Mouse (Mus musculus): ENCODE measurements around the gene H1foo. TPM values are rescaled to one million over a fixed set of nuclear protein-coding genes. Genes with fewer than 3 reads are reported as not detected.

Gene H1foo
- polyA plus RNA-seq, 1 experiment: not detected

GRCm38 (mm10) chr6:115992981-115993380 lies 48.2 kb downstream of the H1foo start:
- peaks cover 32% of the 10 kb centered on the region for H3K4me1 ChIP-seq (ENCODE audit: control insufficient read depth, insufficient read depth, insufficient read length)
- H3K27me3 ChIP-seq (ENCODE audit: control insufficient read depth, insufficient read depth, low read length): peaks cover 11% of the 10 kb centered on the region
- DNase-seq (ENCODE audit: low read depth in 1 of 2, low spot score in 2 of 2): no peak
- H3K27ac ChIP-seq (ENCODE audit: insufficient read depth, low read length): no peak overlapping the region
- peak overlapping the region; percentile 64 for H3K4me3 ChIP-seq (ENCODE audit: extremely low read depth, insufficient read depth, insufficient read length)
- 73% methylated on average over 6 of the region's 6 CpGs for whole genome bisulfite sequencing
- TF ChIP-seq CTCF (IDR thresholded peaks at IDR 0.05; ENCODE audit: extremely low read depth, insufficient read depth, insufficient read length, insufficient replicate concordance): no peak
- TF ChIP-seq POLR2A (IDR thresholded peaks at IDR 0.05; ENCODE audit: low read depth, low read length): no peak
- H3K36me3 ChIP-seq (ENCODE audit: control insufficient read depth, insufficient read depth, low read length): no peaks in the 10 kb centered on the region

GRCm38 (mm10) chr6:115993463-115994145 lies 48.9 kb downstream of the H1foo start:
- no peak for DNase-seq (ENCODE audit: low read depth in 1 of 2, low spot score in 2 of 2)
- peaks cover 32% of the 10 kb centered on the region for H3K4me1 ChIP-seq (ENCODE audit: control insufficient read depth, insufficient read depth, insufficient read length)
- H3K27ac ChIP-seq (ENCODE audit: insufficient read depth, low read length): peak overlapping the region; percentile 67
- WGBS: 2% methylated on average over 84 of the region's 86 CpGs
- peak overlapping the region; percentile 64; the same call in 1 of the 2 replicates for H3K4me3 ChIP-seq (ENCODE audit: extremely low read depth, insufficient read depth, insufficient read length)
- H3K27me3 ChIP-seq (ENCODE audit: control insufficient read depth, insufficient read depth, low read length): peaks cover 11% of the 10 kb centered on the region
- no peaks in the 10 kb centered on the region for H3K36me3 ChIP-seq (ENCODE audit: control insufficient read depth, insufficient read depth, low read length)
- TF ChIP-seq CTCF (IDR thresholded peaks at IDR 0.05; ENCODE audit: extremely low read depth, insufficient read depth, insufficient read length, insufficient replicate concordance) (no peak), POLR2A (IDR thresholded peaks at IDR 0.05; ENCODE audit: low read depth, low read length) (no peak)

GRCm38 (mm10) chr6:115994146-115994876 lies 49.6 kb downstream of the H1foo start:
- no peak for TF ChIP-seq CTCF (IDR thresholded peaks at IDR 0.05; ENCODE audit: extremely low read depth, insufficient read depth, insufficient read length, insufficient replicate concordance)
- no peak for TF ChIP-seq POLR2A (IDR thresholded peaks at IDR 0.05; ENCODE audit: low read depth, low read length)
- H3K4me3 ChIP-seq (ENCODE audit: extremely low read depth, insufficient read depth, insufficient read length): peak overlapping the region; percentile 64
- H3K27ac ChIP-seq (ENCODE audit: insufficient read depth, low read length): peak overlapping the region; percentile 67
- no peaks in the 10 kb centered on the region for H3K36me3 ChIP-seq (ENCODE audit: control insufficient read depth, insufficient read depth, low read length)
- H3K27me3 ChIP-seq (ENCODE audit: control insufficient read depth, insufficient read depth, low read length): peaks cover 11% of the 10 kb centered on the region
- DNase-seq (ENCODE audit: low read depth in 1 of 2, low spot score in 2 of 2): peak in 1 of 2 experiments; percentile 37
- peaks cover 29% of the 10 kb centered on the region for H3K4me1 ChIP-seq (ENCODE audit: control insufficient read depth, insufficient read depth, insufficient read length)
- WGBS: 3% methylated on average over 93 of the region's 93 CpGs

GRCm38 (mm10) chr6:115994877-115995520 lies 50.3 kb downstream of the H1foo start, which contains the start of gene Plxnd1:
Gene Plxnd1 (minus strand): TSS chr6:115995005.
- H3K4me1 ChIP-seq (ENCODE audit: control insufficient read depth, insufficient read depth, insufficient read length): peaks cover 23% of the 10 kb centered on the region
- DNase-seq (ENCODE audit: low read depth in 1 of 2, low spot score in 2 of 2): peak; percentile 52 to 92
- peaks cover 11% of the 10 kb centered on the region for H3K27me3 ChIP-seq (ENCODE audit: control insufficient read depth, insufficient read depth, low read length)

GRCm38 (mm10) chr6:115995531-115995941 lies 50.8 kb downstream of the H1foo start:
- Histone ChIP-seq H3K27me3 (ENCODE audit: control insufficient read depth, insufficient read depth, low read length) (peaks cover 11% of the 10 kb centered on the region), H3K36me3 (ENCODE audit: control insufficient read depth, insufficient read depth, low read length) (no peaks in the 10 kb centered on the region), H3K4me1 (ENCODE audit: control insufficient read depth, insufficient read depth, insufficient read length) (peaks cover 23% of the 10 kb centered on the region), H3K4me3 (ENCODE audit: extremely low read depth, insufficient read depth, insufficient read length) (no peak overlapping the region), H3K27ac (ENCODE audit: insufficient read depth, low read length) (peak overlapping the region; percentile 54)
- no peak for DNase-seq (ENCODE audit: low read depth in 1 of 2, low spot score in 2 of 2)
- TF ChIP-seq POLR2A (IDR thresholded peaks at IDR 0.05; ENCODE audit: low read depth, low read length) (no peak), CTCF (IDR thresholded peaks at IDR 0.05; ENCODE audit: extremely low read depth, insufficient read depth, insufficient read length, insufficient replicate concordance) (no peak)
- WGBS: 57% methylated on average over 4 of the region's 4 CpGs

More at GRCm38 (mm10) chr6:115994877-115995520, 50.3 kb downstream of the H1foo start, which contains the start of gene Plxnd1:
- Histone ChIP-seq H3K36me3 (ENCODE audit: control insufficient read depth, insufficient read depth, low read length) (no peaks in the 10 kb centered on the region), H3K27ac (ENCODE audit: insufficient read depth, low read length) (peak within 1 kb of the TSS; percentile 67), H3K4me3 (ENCODE audit: extremely low read depth, insufficient read depth, insufficient read length) (peak within 1 kb of the TSS; percentile 72)
- 2% methylated on average over 37 of the region's 51 CpGs for WGBS
- TF ChIP-seq POLR2A (IDR thresholded peaks at IDR 0.05; ENCODE audit: low read depth, low read length): no peak
- no peak for TF ChIP-seq CTCF (IDR thresholded peaks at IDR 0.05; ENCODE audit: extremely low read depth, insufficient read depth, insufficient read length, insufficient replicate concordance)

GRCm38 (mm10) chr6:115996171-115996851 lies 51.6 kb downstream of the H1foo start:
- Histone ChIP-seq H3K27ac (ENCODE audit: insufficient read depth, low read length) (peak overlapping the region; percentile 54), H3K27me3 (ENCODE audit: control insufficient read depth, insufficient read depth, low read length) (peaks cover 11% of the 10 kb centered on the region), H3K4me1 (ENCODE audit: control insufficient read depth, insufficient read depth, insufficient read length) (peaks cover 23% of the 10 kb centered on the region), H3K36me3 (ENCODE audit: control insufficient read depth, insufficient read depth, low read length) (no peaks in the 10 kb centered on the region), H3K4me3 (ENCODE audit: extremely low read depth, insufficient read depth, insufficient read length) (no peak overlapping the region)
- TF ChIP-seq CTCF (IDR thresholded peaks at IDR 0.05; ENCODE audit: extremely low read depth, insufficient read depth, insufficient read length, insufficient replicate concordance): no peak
- no peak for TF ChIP-seq POLR2A (IDR thresholded peaks at IDR 0.05; ENCODE audit: low read depth, low read length)
- 11% methylated on average over 6 of the region's 6 CpGs for WGBS
- DNase-seq (ENCODE audit: low read depth in 1 of 2, low spot score in 2 of 2): peak in 1 of 2 experiments; percentile 39

Measured in spleen, adult 2 months (tissue).